Mouse (Mus musculus): ENCODE data around the gene Larp7. TPM values are rescaled to one million over a fixed set of nuclear protein-coding genes. Genes with fewer than 3 reads are reported as not detected.

The Larp7 gene
- total RNA-seq (2023): 10 to 100 TPM; 36.8 to 37.8 TPM

GRCm38 (mm10) chr3:127552973-127553719, at the start of gene Larp7, which contains the start of gene Zgrf1:
Gene Larp7, minus strand, starts transcription at chr3:127553349.
Gene Zgrf1, plus strand, starts transcription at chr3:127553489.

DNA sequence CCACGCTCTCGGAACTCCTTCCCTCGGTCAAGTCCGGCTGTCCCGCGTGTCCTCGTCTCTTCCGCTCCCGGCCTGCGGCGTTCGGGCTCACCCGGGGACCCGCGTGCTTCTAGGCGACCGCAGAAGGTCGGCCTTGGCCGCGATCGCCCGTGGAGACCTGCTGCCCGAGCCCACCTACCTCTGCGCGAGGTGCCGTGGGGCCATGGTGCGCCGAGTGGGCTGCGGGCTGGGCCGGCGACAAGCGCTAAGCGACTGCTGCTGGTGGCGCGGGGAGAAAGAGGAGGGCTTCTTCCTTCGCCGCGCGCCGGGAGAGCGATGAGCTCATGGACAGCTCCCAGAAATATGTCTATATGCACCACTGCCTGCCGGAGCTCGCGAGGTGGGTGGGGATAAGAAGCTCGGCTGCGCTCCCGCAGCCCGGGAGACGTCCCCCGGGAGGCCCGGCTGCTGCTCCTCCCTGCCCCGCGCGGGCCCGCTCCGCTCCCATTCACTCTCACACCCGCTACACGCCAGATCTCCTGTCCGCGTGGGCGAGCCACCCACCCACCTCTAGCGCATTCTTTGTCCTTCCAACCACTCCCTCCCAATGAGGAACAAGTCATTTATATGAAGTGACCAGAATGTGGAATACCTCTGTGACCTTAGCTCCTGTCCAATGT, 54.3 kb downstream of the Larp7 start, which contains the start of gene Ank2:
Ank2 (minus strand) TSS at position 609 of the 659 bp plus-strand sequence.

Other genes with a start within 250 kb of the Larp7 start
- gene Ank2, start 54.0 kb downstream of the Larp7 start, total RNA-seq (2023): under 1 TPM; 0.09 to 0.55 TPM
- gene Zgrf1, start 140 bp upstream of the Larp7 start, total RNA-seq (2023): 1 to 10 TPM; 7.7 to 8.2 TPM
- gene Neurog2, start 79.8 kb upstream of the Larp7 start, total RNA-seq (2023): under 1 TPM in 1 of 2 experiments, not detected in 1; 0.23 TPM
- 1 to 10 TPM; 5.2 to 5.9 TPM for gene Alpk1, start 227.2 kb upstream of the Larp7 start, total RNA-seq (2023)
- 1 to 10 TPM in 1 of 2 experiments, under 1 TPM in 1; 0.50 to 1.3 TPM for gene Tifa, start 236.5 kb upstream of the Larp7 start, total RNA-seq (2023)